Mouse (Mus musculus) cortical plate, adult 2 months (tissue): ENCODE measurements around the gene Ptprt.

ENCODE experiments used
- CTCF ChIP-seq: fragments of 200-500 bp; IDR thresholded peaks from 2 replicates; pipeline ENCODE4 v1.5.1; 2011; ENCODE audit warnings: mild to moderate bottlenecking, control low read depth, low read length; ENCODE audit not compliant: insufficient read depth; ENCODE audit errors: extremely low read depth
- POLR2A ChIP-seq: fragments of 200-500 bp; IDR thresholded peaks from 2 replicates; pipeline ENCODE4 v1.6.1; 2011; ENCODE audit warnings: mild to moderate bottlenecking, low read length, control low read depth; ENCODE audit not compliant: insufficient read depth; ENCODE audit errors: extremely low read depth

GRCm38 (mm10) chr2:162118041-162118440 lies 542.9 kb downstream of the Ptprt start:
- TF ChIP-seq CTCF = no peak
- no peak for TF ChIP-seq POLR2A
